Mouse (Mus musculus) cerebellum, postnatal 36 days (tissue): ENCODE measurements around the gene Csrnp1.
"Not testable (repeated sequence)": the region's sequence is repeated elsewhere in the genome, so short reads cannot be mapped to it uniquely, and the experiment has no call there.

Experiments used
- DNase-seq, 2 experiments: peaks; one replicate each; pipeline ENCODE4 v3.0.0; 2021 to 2022; ENCODE audit warnings: mixed read lengths in 2 of 2

Csrnp1 gene

DNA sequence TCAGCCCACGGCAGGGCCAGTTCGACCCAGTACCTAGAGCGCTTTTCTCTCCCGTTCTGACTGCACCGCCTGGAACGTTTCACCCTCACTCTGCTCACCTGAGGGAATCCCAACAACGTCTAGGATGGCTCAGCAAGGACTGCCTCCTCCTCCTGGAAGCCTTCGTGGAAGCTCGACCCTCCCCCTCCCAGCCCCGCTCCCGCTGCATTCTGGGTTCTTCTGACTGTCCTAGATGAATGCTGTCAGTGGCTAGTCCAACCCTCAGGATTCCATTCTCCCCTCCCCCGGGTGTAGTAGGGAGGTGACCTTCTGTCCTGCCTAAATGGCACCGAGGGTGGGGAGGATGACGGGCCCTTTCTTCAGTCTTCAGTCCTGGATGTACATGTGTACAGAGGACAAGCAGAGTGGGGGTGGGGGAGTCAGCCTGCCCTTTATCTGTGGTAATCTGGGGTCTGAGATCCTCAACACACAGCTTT, at the start of gene Csrnp1:
Gene Csrnp1, minus strand, starts transcription at position 123 of the 476 bp plus-strand sequence.
- peak in 1 of 2 experiments; percentile 26 for DNase-seq

DNA sequence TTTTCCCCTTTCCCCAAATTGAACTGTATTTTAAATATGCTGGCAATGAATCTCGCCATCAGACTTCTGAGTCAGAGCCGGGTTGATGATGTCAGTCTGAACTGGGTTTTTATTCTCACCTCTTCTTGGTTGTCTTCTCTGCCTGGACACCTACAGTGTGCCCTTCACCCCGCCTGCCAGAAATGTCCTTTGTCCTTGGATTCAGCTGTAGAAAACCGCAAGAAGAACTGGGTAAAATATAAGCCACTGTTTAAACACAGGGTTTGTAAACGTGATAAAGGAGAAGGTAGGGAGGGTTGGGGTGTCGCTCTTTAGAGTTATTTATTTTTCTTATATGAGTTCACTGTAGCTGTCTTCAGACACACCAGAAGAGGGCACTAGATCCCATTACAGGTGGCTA, 48.3 kb upstream of the Csrnp1 start:
- no peak for DNase-seq

DNA sequence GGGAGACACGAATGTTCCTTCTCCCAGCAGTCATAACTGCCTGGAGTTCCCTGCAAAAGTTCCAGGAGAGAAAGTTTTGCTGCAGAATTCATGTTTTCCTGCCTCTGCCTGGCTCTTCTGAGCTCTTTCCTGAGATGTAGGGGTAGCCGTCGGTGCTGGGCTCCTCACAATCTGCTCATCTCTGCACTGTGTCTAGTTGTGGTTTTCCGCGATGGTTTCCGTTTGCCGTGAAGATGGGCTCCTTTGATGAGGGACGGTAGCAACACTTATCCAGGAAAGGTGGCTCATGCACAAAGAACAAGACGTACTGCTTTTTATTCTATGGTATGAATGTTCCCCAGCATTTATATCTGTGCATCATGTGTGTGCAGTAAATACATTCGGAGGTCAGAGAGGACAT, 46.0 kb upstream of the Csrnp1 start:
- no peak for DNase-seq

DNA sequence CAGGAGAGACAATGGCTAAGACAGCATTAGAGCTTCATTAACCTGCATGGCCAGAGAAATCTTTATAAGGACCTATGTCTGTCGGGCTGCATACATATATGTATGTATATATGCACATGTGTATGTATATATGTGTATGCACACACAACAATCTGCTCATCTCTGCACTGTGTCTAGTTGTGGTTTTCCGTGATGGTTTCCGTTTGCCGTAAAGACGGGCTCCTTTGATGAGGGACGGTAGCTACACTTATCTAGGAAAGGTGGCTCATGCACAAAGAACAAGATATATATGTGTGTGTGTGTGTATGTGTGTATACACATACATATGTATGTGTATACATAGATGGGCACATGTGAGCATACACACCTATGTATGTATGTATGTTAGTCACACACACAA, 45.4 kb upstream of the Csrnp1 start:
- DNase-seq: no peak

DNA sequence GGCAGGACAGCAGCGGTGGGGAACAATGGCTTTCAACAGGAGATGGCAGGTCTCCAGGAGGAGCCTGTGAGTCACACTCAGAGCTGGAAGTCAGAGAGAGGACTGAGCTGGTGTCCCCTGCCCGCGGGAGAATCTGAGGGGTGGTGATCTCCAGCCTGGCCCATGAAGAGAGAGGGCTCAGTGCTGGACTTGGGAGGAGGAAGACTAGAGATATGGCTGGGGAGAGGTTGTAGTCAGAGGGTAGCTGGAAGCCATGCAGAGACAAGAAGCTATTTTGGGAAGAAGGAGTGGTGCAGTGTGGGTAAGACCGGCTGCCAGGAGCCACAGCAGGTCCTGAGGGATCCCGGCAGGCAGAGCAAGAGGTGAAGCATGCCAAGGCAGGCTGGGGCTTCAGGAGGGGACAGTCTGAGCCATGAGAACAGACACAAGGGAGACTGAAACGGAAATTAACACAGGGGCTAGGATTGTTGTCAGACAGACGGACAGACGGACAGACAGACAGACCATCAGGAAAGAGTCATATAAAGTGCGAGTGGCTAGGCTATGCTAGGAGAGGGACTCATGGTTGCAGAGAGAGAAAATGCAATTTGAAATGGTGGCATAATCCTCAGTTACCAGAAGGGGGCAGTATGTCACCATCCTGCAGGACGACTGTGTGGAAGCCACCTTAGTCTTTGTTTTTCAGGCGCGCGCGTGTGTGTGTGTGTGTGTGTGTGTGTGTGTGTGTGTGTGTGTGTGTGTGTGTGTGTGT, 43.1 kb upstream of the Csrnp1 start:
- DNase-seq: peak; percentile 61 to 73

DNA sequence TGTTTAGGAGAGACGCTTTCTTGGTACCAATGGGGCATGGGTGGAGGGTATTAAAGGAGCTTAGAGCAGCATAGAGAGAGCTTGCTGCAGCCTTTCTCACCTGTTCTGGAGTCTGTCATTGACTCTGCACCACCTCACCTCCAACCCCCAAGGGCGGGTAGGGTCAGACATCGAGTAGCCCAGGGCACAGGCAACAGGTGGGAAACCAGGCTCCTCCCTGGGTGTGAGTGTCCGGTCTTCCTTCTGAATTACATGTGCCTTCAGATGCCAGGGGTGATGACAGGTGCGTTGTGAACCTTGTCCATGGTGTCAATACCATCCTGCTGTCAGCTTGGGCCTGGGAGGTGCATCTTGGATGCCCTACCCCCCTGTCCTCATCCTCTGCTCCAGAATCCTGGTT, 40.2 kb upstream of the Csrnp1 start:
- DNase-seq: peak in 1 of 2 experiments; percentile 35

DNA sequence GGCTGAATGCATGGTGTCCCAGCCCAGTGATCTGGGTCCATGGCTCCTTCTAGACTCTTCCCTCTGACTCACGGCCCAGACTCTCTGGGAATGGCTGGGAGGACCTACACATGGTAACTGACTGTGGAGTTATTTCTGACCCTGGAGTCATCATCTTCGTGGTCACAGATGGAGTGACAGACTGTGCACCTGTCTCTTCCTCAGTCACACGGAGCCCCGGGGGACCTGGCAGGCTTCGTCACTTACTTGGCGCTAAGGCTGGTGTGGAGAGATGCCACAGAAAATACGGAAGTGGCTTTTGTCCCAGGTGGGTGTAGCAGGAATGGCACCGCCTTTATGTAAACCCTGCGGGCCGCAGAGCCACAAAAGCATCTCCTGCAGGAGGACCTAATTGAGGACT, 39.7 kb upstream of the Csrnp1 start:
- DNase-seq: peak; percentile 94 to 96

DNA sequence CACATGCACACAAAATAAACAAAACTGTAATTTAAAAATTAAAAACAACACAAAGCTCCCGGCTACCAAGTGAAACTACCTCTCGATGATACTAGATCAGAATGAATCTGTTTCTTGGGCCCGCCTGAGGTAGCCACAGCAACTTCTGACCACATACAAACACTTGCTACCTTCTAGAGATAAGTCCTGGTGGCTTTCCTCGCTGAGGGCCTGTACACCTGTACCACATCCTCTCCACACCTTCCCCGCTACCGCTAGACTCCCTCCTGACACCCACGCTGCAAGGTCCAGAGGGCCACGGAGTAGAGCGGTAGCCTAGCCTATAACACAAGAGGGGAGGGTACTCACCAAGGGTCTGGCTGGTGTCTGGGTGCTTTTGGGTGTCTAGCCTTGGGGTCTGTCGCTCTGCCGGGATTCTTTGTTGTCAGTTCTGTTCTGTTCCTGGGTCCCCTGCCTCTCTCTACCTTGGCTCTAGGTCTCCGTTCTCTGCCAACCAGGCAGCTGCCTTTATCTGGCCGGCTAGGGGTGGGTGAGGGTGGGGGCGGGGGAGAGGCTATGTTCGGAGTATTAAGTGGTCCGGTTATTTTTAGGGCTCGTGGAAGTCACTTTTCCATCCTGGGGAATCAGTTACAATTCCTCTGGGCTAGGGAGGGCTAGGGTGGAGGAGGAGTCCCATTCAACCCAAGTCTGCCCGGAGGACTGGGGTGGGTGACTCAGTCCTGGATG, 38.8 kb upstream of the Csrnp1 start, which contains the start of gene Xirp1:
Gene Xirp1, minus strand, starts transcription at position 513 of the 726 bp plus-strand sequence.
- DNase-seq: no peak

DNA sequence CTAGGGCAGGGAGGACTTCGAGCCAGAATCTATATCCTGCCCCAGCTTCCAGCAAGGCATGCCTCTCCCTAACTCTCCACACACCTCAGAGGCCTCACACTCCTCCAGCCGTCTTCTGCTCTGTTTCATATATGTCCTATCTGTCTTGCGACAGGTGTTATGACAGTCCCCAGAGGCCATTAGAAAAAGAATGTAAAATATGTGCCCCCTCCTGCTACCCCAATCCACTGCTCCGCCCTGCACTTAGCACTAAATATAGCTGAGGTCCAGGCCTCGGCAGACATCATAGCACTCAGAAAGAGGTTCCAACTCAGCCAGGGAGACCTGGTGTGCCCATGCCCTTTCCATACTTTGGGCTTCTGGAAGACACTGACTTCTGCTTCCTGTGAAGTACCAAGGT, 36.7 kb upstream of the Csrnp1 start:
- no peak for DNase-seq

DNA sequence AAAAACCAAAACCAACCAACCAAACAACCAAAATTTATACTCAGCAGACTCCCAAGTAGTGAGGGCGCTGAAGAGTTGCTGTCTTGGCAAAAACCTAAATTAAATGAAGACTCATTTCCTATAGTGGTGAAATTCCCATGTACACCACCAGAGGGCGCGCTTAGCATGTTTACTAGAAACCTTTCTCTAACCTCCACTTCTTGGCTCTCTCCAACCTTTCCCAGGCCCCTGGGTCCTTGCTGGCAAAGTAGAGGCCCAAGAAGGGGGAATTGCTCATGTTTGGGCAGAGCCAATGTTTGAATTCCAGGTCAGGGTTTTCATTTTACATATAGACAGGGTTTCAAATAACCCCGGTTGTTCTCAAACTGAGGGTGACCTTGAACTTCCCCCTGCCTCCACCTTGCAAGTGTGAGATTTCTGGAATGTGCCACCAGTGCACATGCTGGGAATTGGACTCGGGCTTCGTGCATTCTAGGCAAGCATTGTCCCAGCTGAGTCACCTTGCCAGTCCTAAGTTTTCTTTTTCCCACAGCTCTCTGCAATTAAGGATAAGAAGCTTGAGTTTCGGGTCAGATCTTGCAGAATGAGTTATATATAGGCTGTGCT, 35.9 kb upstream of the Csrnp1 start:
- DNase-seq: peak; percentile 79 to 86

DNA sequence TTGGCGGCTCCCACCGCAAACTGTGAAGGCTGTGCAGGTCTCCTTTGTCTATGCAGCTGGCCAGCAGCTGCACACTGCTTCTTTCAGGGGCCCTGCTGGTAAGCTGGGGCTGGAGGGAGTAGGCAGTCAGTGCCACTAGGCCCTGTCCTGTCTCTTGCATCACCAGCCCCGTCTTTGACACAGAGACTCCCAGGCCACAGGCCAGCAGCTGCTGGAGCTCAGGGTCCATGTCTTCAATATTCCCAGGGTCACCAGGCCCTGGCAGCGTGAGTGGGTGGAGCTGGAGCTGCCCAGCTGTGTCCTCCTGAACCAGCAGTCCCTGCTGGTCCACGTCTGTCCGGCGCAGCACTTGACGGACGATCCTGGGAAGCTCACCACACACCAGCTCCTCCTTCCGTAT, 32.5 kb upstream of the Csrnp1 start:
- no peak for DNase-seq

DNA sequence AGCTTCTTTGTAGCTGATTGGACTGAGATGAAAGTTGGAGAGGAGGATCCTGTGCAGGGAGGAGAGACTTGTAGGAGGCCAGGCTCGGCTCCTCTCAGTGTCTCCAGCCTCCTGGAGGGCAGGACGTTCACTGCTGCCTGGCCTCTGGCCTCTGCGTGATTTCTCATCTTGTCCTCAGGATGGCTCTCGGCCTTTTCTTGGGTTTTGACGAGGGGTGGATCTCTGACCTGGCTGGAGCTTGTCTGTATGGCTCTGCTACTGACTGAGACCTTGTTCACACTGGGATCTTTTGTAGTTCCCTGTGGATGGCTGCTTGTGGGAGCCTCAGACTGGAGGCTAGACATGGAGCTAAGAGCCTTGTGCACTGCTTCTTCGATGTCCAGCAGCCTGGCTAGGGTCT, 30.4 kb upstream of the Csrnp1 start:
- DNase-seq: no peak

DNA sequence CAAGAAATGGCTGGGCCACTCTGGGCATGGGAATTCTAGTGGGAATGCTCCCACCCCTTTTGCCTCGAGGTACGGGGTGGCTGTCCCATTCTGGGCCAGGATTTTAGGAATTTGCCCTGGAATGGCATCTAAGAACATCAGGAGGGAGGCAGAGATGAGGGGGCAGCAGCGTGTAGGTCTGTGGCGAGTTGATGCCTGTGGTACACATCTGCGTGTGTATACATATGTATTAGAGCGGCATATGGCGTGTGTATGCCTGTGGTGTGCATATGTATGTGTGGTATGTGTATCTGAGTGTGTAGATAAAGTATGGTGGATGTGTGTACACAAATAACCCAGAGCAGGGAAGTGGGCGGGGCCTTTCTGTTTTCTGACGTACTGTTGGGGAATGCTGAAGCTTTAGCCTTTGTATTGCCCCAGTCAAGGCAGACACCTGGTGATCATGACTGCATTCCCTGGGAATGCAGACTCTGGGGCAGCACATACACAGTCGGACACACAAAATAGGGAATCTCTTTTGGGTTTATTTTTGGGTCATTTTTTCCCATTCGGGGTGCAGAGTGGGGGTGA, 28.9 kb upstream of the Csrnp1 start:
- DNase-seq: no peak

DNA sequence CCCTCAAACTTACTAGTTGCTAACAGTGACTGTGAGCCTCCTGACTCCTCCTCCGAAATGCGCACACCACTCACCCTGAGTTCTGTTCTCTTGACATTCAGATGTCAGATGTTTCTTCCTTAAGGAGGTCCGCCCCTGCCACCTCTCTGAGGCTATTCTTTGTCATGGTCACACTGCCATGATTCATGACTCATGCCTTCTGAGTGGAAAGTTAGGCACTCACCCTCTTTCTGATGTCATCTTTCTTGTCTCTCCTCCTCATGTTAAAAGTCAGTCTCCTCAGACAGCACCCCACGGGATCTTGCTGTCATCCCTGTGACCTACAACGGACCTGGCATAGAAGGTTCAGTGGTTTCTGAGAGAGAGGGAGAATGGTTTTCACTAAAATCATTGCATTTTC, 28.3 kb upstream of the Csrnp1 start:
- DNase-seq: no peak

DNA sequence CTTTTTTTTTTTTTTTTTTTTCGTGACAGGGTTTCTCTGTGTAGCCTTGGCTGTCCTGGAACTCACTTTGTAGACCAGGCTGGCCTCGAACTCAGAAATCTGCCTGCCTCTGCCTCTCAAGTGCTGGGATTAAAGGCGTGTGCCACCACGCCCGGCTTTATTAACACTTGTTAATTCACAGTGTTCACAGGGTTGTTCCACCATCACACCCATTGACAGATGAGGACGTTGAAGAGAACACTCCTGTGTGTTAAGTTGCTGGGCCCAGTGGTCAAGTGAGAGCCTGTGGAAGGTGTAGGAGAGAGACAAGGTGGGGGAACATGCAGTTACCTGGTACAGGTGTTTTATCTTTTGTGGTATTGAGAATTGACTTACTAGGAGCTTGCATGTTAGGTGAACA, 27.7 kb upstream of the Csrnp1 start:
- not testable (repeated sequence) for DNase-seq

DNA sequence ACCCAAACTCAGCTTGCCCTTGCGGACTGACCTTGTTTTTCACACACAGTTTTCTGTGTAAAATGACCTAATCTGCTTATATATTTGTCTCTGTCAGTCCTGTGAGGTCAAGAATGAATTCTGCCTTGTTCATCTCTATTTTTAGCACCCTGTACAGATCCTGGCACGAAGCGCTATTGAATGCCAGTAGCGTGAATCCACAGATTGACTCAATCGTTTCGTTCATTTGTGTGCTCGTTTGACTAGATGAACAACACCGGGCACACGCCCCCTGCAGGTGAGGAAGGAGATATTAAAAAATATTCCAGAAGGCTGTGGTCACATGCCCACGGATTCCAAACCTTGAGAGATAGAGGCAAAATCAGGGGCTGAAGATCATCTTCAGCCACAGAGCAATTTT, 27.1 kb upstream of the Csrnp1 start:
- DNase-seq: peak; percentile 80 to 81

DNA sequence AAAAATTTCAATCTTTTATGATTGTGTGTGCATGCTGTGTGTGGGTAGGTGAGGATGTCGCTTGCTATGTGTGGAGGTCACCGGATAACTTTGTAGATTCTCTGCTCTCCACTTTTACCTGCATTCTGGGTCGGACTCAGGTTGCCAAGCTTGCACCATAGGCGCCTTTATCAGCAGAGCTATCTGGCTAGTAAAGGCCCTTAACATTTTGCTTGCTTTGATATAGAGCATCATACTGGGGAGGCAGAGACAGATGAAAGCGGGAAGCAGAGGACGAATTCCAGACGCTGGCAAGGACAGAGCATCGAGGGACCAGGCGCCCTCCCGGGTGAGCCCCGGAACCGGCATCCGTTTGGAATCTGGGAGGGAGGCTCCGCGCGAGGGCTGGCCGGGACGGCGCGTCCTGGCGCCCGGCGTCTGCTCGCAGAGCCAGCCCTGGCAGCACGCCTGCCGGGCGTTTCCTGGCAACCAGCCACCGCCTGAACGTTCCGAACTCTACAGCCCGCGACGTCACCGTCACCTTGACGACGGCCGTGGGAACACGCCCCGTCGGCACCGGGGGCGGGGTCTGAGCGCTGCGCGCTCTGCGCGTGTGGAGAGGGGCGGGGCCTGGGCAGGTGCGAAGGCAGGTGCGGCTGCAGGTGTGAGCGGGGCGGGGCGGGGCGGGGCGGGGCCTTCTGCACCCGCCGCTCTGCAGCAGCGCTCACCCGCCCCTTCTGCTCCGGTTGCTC, 26.5 kb upstream of the Csrnp1 start:
- peak; percentile 98 for DNase-seq

DNA sequence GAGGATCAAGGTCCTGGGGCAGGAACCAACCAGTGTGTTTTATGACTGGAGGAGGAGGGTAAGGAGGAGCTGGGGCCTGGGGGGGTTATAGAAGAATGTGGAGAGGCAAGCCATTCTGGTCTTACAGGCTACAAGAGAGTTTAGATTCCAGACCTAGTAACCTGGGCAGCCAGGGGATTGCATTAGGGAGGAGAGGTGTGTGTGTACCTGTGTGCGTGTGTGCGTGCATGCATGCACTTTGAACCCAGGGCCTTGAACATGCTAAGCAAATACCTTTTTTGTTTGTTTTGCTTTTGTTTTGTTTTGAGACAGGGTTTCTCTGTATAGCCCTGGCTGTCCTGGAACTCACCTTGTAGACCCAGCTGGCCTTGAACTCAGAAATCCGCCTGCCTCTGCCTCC, 25.4 kb upstream of the Csrnp1 start:
- DNase-seq: no peak

DNA sequence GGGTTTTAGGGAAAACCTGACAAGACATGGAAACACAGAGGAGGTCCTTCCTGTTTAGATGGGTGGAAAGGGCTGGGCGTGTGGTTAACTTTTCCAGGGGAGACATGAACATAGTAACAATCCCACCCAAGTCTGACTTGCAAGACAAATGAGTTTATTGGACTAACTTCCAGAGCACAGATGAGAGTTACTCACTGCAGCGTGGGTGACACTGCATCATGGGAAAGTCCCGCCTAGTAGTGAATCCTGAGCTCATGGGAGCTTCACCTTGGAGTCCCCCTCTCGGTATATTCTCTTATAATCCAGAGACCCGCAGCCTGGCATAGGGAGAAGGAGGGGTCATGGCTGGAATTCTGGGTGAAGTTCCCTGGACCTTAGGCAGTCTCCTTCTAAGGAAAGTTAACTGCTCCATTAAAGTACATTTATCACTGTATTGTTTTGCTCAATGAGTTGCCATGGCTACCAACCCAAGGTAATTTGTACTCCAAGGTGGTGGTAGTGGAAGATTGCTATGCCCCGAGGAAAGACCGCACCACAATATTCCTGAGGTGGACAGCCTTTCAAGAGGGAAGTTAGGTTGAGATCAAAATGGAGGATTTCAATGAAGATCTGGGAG, 24.9 kb upstream of the Csrnp1 start:
- no peak for DNase-seq

DNA sequence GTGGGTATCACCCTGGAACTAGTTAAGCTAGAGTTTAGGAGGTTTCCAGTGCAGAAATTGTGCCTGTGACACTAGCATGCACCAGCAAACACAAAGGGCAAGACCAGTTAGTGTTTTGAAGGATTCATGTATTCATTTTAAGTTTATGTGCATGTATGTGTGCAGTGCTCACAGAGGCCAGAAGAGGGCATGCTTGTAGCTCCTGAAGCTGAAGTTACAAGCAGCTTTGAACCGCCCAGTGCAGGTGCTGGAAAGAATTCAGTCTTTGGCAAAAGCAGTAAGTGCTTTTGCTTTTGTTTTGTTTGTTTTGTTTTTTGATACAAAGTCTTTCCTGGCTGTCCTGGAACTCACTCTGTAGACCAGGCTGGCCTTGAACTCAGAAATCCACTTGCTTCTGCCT, 23.4 kb upstream of the Csrnp1 start:
- DNase-seq: no peak

DNA sequence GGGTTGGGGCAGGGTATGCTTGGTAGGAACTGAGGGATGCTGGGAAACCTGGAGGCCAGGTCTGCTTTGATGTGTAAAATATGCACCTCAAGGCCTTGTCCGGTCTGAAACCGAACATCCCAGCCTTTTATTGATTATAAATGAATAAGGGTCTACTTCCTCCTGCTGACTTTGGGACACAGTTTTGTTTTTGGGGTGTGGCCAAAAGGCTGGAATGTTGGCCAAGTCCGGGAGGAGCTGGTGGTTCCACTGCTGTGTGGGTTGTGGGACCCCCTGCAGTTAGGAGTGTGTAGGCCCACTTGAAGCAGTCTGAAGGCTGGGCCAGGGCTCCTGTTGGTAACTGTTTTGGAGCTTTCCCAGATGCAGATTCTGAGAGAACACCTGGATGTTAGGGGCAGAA, 21.5 kb upstream of the Csrnp1 start:
- no peak for DNase-seq

DNA sequence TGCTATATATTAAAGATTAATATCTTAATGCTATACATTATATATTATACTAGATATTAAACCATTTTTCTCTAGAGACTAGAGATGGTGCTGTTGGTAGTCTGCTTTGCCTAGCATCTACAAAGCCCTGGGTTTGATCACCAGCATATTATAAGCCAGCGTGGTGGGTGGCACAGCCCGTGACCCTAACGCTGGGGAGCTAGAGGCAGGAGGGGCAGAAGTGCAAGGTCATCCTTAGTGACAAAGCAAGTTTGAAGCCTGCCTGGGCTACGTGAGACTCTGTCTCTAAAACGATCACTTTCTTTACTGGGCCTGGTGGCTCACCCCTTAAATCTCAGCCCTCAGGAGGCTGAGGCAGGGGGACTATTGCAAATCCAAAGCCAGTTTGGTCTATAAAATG, 18.4 kb upstream of the Csrnp1 start:
- no peak for DNase-seq
